Mouse (Mus musculus) frontal cortex, adult 2 months (tissue): ENCODE measurements around the gene Cry2. TPM values are rescaled to one million over a fixed set of nuclear protein-coding genes. Genes with fewer than 3 reads are reported as not detected.

Source experiments
- DNase-seq, 2 experiments: peaks; one replicate each; pipeline ENCODE4 v3.0.0; 2022; ENCODE audit warnings: low spot score in 1 of 2; ENCODE audit errors: extremely low spot score in 1 of 2
- polyA plus RNA-seq: library from polyadenylated mRNA; depleted of rRNA; stranded (reverse); fragments of >200 nt; gene quantifications from 2 replicates; pipeline ENCODE4 v1.2.3, GENCODE M21; 2012; rRNA removed

Cry2 gene
- polyA plus RNA-seq, 1 experiment, result 94.1 TPM

DNA sequence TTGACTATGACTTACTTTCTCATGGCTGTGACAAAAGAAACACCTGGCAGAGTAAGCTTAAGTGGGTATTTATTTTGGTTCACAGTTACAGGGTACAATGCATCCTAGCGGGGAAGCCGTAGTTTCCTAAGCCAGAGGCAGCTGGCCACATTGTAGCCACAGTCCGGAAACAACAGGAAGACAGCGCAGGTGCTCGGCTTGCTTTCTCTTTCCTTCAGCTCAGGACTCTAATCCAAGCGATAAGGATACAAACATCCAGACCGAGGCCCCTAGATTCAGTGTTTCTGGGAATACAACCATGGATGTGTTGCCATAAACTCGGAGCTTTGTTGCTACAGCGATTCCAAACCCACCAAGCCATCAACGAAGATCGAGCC, 60.4 kb downstream of the Cry2 start:
- no peak for DNase-seq

DNA sequence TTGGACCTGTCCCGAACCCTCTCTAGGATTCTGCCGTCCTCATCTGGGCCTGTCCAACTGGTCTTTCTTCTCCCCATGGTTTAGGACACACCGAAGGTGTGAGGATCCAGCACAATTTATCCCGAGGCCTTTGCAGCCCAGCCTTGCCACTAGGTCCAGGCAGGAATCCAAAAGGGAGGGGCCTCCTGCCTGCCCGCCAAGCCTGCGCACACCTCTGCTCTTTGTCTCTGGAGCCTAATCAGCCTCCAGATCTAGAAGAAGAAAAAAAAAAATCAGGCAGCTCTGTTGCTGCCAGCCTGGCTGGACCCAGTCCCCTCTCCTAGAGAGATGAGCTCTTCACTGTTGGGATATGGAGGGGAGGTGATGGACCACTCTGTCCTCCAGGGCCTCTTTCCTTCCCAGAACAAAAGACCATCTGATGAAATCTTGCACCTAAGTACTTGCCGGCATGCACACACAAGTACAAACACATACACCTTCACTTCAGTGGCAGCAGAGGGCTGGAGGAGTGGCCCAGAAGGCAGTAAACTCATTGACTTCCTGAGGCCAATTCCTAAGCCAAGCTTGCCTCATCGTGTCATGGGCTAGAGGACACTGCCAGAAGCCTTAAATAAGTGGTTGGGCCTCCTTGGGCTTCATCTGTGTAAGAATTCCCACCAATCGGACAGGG, 60.9 kb downstream of the Cry2 start:
- no peak for DNase-seq

GRCm38 (mm10) chr2:92371971-92372690, 61.7 kb downstream of the Cry2 start:
- no peak for DNase-seq

- no peak for DNase-seq
Measured at GRCm38 (mm10) chr2:92370821-92371805, 62.7 kb downstream of the Cry2 start.

- DNase-seq, result no peak
Measured at GRCm38 (mm10) chr2:92370375-92370774, 63.5 kb downstream of the Cry2 start.

DNA sequence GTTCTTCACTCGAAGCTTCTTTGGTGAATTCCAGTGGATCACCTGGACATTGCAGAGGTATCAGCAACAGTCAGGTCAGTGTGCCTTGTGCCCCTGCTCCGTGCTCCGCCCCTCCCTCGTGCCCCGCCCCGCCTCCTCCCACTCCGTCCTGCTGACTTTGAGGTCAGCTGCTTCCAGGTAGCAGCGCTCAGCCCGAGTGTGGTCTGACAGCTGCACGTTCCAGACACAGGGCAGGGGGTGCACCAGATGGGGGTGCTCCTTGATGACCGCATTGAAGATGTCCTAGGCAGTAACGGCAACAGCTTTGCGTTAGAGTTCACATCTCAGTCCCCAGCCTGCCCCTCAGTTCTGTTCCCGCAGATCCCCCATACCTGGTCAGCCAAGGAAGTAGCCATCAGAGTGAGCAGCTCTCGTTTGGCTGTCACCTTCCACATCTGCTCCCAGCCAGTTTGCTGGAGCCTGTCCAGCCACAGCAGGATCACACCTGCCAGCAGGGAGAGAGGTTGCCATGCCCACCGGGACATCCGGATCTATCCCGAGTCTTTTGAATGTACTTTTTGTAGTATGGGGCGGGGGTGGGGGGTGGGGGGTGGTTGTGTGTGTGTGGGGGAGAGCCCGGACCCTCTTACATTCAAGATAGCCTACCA, 66.3 kb downstream of the Cry2 start:
- DNase-seq, result no peak

- no peak for DNase-seq
Measured at GRCm38 (mm10) chr2:92365568-92365967, 68.3 kb downstream of the Cry2 start.

GRCm38 (mm10) chr2:92364086-92364485, 69.8 kb downstream of the Cry2 start:
- no peak for DNase-seq

- DNase-seq, result no peak
Measured at GRCm38 (mm10) chr2:92362571-92363228, 71.1 kb downstream of the Cry2 start.

- no peak for DNase-seq
Measured at GRCm38 (mm10) chr2:92361795-92362194, 72.0 kb downstream of the Cry2 start.

DNA sequence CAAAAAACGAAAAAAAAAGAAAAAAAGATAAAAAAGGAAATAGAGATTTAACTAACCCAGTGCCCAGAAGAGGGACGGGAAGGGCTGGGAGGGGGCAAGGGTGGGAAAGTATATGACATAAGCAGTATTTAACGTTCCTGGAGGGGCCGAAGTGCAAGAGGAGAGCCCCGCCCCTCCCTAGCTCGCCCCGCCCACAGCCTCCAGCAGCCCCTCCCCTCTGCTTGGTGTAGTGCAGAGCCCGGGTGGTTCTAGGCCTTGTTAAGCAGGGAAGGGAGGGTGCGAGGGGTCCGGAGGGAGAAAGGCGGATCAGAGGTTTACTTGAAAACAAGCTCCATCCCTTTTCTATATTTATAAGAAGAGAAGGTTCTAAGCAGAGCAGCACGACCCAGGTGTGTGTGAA, 73.0 kb downstream of the Cry2 start:
- DNase-seq, result no peak

- no peak for DNase-seq
Measured at GRCm38 (mm10) chr2:92360186-92360823, 73.5 kb downstream of the Cry2 start.

DNA sequence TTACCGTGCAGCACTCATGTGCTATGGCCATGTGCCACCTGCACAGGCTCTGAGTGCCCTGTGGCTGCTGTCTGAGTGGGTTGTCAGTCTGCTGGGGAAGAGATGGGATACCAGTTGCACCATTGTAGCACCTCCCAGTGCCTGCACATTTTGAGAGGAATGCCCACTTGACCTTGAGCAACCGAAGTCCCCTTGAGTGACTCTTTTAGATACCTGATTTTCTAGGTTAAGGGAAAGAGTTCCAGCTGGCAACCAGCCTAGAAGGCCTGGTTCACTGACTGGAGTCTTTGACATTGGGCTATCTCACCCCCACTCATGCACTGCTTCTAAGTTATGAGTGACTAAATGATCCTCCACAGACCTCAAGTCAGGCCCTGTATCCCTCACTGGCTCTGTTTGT, 74.5 kb downstream of the Cry2 start:
- DNase-seq, result no peak

GRCm38 (mm10) chr2:92354224-92354623, 79.6 kb downstream of the Cry2 start:
- DNase-seq, result no peak

Other genes starting within 250 kb of the Cry2 start
- 42.4 and 46.2 TPM in 2 replicates for gene Pex16, start 59.4 kb downstream of the Cry2 start, polyA plus RNA-seq
- gene Large2, start 59.2 kb downstream of the Cry2 start, polyA plus RNA-seq, result 0.50 and 0.66 TPM in 2 replicates
- gene 1700029I15Rik, start 51.5 kb downstream of the Cry2 start, polyA plus RNA-seq, result 6.9 and 7.5 TPM in 2 replicates
- 288 and 299 TPM in 2 replicates for gene Mapk8ip1, start 32.8 kb downstream of the Cry2 start, polyA plus RNA-seq
- 13.3 and 14.7 TPM in 2 replicates for gene Slc35c1, start 26.5 kb upstream of the Cry2 start, polyA plus RNA-seq
- 229 and 239 TPM in 2 replicates for gene Chst1, start 165.7 kb upstream of the Cry2 start, polyA plus RNA-seq